Mouse (Mus musculus) embryonic stem cell, embryonic (primary cell): Measurements from ENCODE around the gene Zdhhc12.

Experiments
- CTCF ChIA-PET, 4 experiments: fragments of 300-600 bp in 2 of 4; fragments of 350-600 bp in 2 of 4; sonication (Branson Sonifier 250); formaldehyde crosslinking; loops; one replicate each; lab custom pipeline; 2022; ENCODE audit warnings: inconsistent platforms in 2 of 4; lab: Charles Lee
- POLR2A ChIA-PET, 4 experiments: fragments of 300-600 bp in 2 of 4; fragments of 350-600 bp in 2 of 4; sonication (Branson Sonifier 250); formaldehyde crosslinking; loops; one replicate each; lab custom pipeline; 2022; ENCODE audit warnings: antibody characterized with exemption in 4 of 4, inconsistent platforms in 1 of 4; lab: Charles Lee

The Zdhhc12 gene

GRCm38 (mm10) chr2:30042445-30042844 lies 51.0 kb downstream of the Zdhhc12 start:
- ChIA-PET CTCF (interaction anchor here in 3 of 4 experiments (1.1 to 2.9 kb wide), 5 partner anchors 10 to 41 kb away, joined by 3 to 15 read pairs (median 8); no protein-coding TSS in a partner anchor), POLR2A (interaction anchor here in 3 of 4 experiments (0.5 to 2.9 kb wide), 15 partner anchors 8 to 373 kb away, joined by 3 to 17 read pairs (median 4); partner anchors contain the start of genes Crat (in 1 of the 3) and Sptan1 (in 1 of the 3))
